ENCODE assay signal across 9 mouse cellular contexts in genomic region chr2:11601795-11602194, GRCm38 (mm10). TPM values are rescaled to one million over a fixed set of nuclear protein-coding genes. Genes with fewer than 3 reads are reported as not detected.
DNase-seq lines count a peak whose midpoint lies in the region; ATAC-seq and TF ChIP-seq lines count a peak whose summit lies in the region.
"Had no signal": no experiment of that assay in that cellular context is flagged by ENCODE, and none has a peak within 500 bp of the region (broad histone marks: within the 10 kb centered on the region; RNA-seq: fewer than 3 reads in every experiment).

No protein-coding gene starts in this region.

- peak overlapping the region; percentile 89 for H3K4me2 ChIP-seq in heart, embryonic 13.5 days
- peak overlapping the region; percentile 69 for H3K4me2 ChIP-seq in hindbrain, embryonic 11.5 days (replicated peaks; ENCODE audit: low read depth, low read length)

- peaks cover 14% of the 10 kb centered on the region for H3K4me1 ChIP-seq in heart, embryonic 13.5 days
- H3K4me1 ChIP-seq in G1E (ENCODE audit: insufficient read depth, low read depth, low read length): peaks cover 23% of the 10 kb centered on the region
- H3K4me1 ChIP-seq in hindbrain, embryonic 11.5 days (replicated peaks; ENCODE audit: control insufficient read depth, insufficient read depth, low read length): no peaks in the 10 kb centered on the region

- peaks cover 44% of the 10 kb centered on the region for H3K36me3 ChIP-seq in heart, embryonic 13.5 days
- H3K36me3 ChIP-seq in G1E (replicated peaks): peaks cover 45% of the 10 kb centered on the region
- peaks cover 6% of the 10 kb centered on the region; the same call in 1 of the 2 replicates for H3K36me3 ChIP-seq in hindbrain, embryonic 11.5 days (ENCODE audit: control insufficient read depth, insufficient read depth, low read length)
- H3K36me3 ChIP-seq in macrophage (ENCODE audit: inconsistent target): peaks cover 16% of the 10 kb centered on the region; the same call in 1 of the 2 replicates

- H3K27ac ChIP-seq in heart, embryonic 13.5 days (replicated peaks): no peak overlapping the region
- no peak overlapping the region for H3K27ac ChIP-seq in hindbrain, embryonic 11.5 days (ENCODE audit: low read depth, low read length)
- H3K27ac ChIP-seq in macrophage: peak overlapping the region; percentile 45; the same call in 1 of the 2 replicates

- H3K9me3 ChIP-seq in heart, embryonic 13.5 days: no peaks in the 10 kb centered on the region
- no peaks in the 10 kb centered on the region for H3K9me3 ChIP-seq in G1E (replicated peaks)
- no peaks in the 10 kb centered on the region for H3K9me3 ChIP-seq in hindbrain, embryonic 11.5 days (ENCODE audit: control insufficient read depth, low read length)

- 70% methylated on average over 6 of the region's 6 CpGs for WGBS in heart, embryonic 13.5 days
- WGBS in hindbrain, embryonic 11.5 days: 88% methylated on average over 6 of the region's 6 CpGs
- WGBS in macrophage (ENCODE audit: missing documents): 95% methylated on average over 6 of the region's 6 CpGs

- DNase-seq in heart, adult 11 months: no peak
- DNase-seq in G1E (ENCODE audit: low spot score): no peak
- DNase-seq in hindbrain, embryonic 11.5 days (ENCODE audit: low spot score): no peak
- no peak for DNase-seq in T-cell, adult 2 months (ENCODE audit: low spot score)
- no peak for DNase-seq in thymus, adult 18-20 months
- no peak for DNase-seq in cerebellum, adult 11-12 months
- DNase-seq: heart, adult 18-20 months had no signal

- peak overlapping the region; percentile 86 for H3K4me3 ChIP-seq in heart, embryonic 13.5 days
- H3K4me3 ChIP-seq in G1E (ENCODE audit: low read depth, low read length) (peak overlapping the region; percentile 96), macrophage (ENCODE audit: inconsistent target) (peak overlapping the region; percentile 91)
- H3K4me3 ChIP-seq in hindbrain, embryonic 11.5 days (ENCODE audit: low read depth, low read length): peak overlapping the region; percentile 92

- H3K79me2 ChIP-seq in macrophage (ENCODE audit: inconsistent target): peaks cover 59% of the 10 kb centered on the region

- no peak for TF ChIP-seq CTCF in G1E (IDR thresholded peaks at IDR 0.05; ENCODE audit: low read depth, low read length)

- ATAC-seq in heart, embryonic 13.5 days (ENCODE audit: extremely low read depth, insufficient number of reproducible peaks, low FRiP score, low TSS enrichment): no peak
- no peak for ATAC-seq in G1E (ENCODE audit: extremely low read depth, insufficient number of reproducible peaks, low FRiP score, poor library complexity, severe bottlenecking)
- no peak for ATAC-seq in hindbrain, embryonic 11.5 days (ENCODE audit: low FRiP score)

- H3K27me3 ChIP-seq in heart, embryonic 13.5 days (replicated peaks): no peaks in the 10 kb centered on the region
- peaks cover 5% of the 10 kb centered on the region for H3K27me3 ChIP-seq in G1E (ENCODE audit: insufficient read depth, low read length)
- H3K27me3 ChIP-seq in hindbrain, embryonic 11.5 days (ENCODE audit: control insufficient read depth, insufficient read depth, low read length): no peaks in the 10 kb centered on the region

- H3K9ac ChIP-seq in heart, embryonic 13.5 days: peak overlapping the region; percentile 94
- H3K9ac ChIP-seq in hindbrain, embryonic 11.5 days (ENCODE audit: low read depth, low read length): peak overlapping the region; percentile 97

RNA-seq across cellular contexts. Expression of gene Rbm17, which starts 2.2 kb away (rescaled TPM):
- 83.5 and 85.8 TPM in 2 replicates for polyA plus RNA-seq in heart, embryonic 13.5 days (2015; fragmentation: Nextera tagmentation; extraction: Ambion mirVana)
- 118 and 138 TPM in 2 replicates for total RNA-seq in G1E (2014; fragmentation: Nextera tagmentation)
- total RNA-seq in G1E (2017): 153 and 184 TPM in 2 replicates
- polyA plus RNA-seq in G1E (2012): 86.5 and 101 TPM in 2 replicates
- 178 and 191 TPM in 2 replicates for polyA plus RNA-seq in hindbrain, embryonic 11.5 days (2014; fragmentation: Nextera tagmentation; extraction: Ambion mirVana)
- 100 to 1,000 TPM in 18 of 26 experiments, 10 to 100 TPM in 8; 27.1 to 186 (median 125) TPM for total RNA-seq in macrophage (2018; cell fraction: chromatin; rRNA removed)
- 10 to 100 TPM; 59.7 to 86.9 (median 72.2) TPM for total RNA-seq in macrophage (2018; cell fraction: cytosol; rRNA removed)
- total RNA-seq in macrophage (2018; cell fraction: nucleus; rRNA removed): 100 to 1,000 TPM in 2 of 26 experiments, 10 to 100 TPM in 24; 32.3 to 112 (median 72.3) TPM
- polyA plus RNA-seq in macrophage (2018): 69.8 to 119 TPM (median 79.7 TPM) in 3 replicates

RNA-seq across cellular contexts. Expression of gene Gm17490, which starts 24.3 kb away (rescaled TPM):
- polyA plus RNA-seq in heart, embryonic 13.5 days (2015; fragmentation: Nextera tagmentation; extraction: Ambion mirVana): not detected in 2 replicates
- total RNA-seq in G1E (2014; fragmentation: Nextera tagmentation) (not detected in 2 replicates), G1E (2017) (not detected in 2 replicates)
- polyA plus RNA-seq in G1E (2012) (not detected in 2 replicates), macrophage (2018) (not detected in 3 replicates)
- polyA plus RNA-seq in hindbrain, embryonic 11.5 days (2014; fragmentation: Nextera tagmentation; extraction: Ambion mirVana): not detected in 2 replicates
- not detected for total RNA-seq in macrophage (2018; cell fraction: chromatin; rRNA removed)
- total RNA-seq in macrophage (2018; cell fraction: cytosol; rRNA removed): not detected
- total RNA-seq in macrophage (2018; cell fraction: nucleus; rRNA removed): not detected
- total RNA-seq: heart, adult 18-20 months had no signal

RNA-seq across cellular contexts. Expression of gene Il2ra, which starts 40.8 kb away (rescaled TPM):
- 0.29 TPM in 1 of 2 replicates, not detected in the other for polyA plus RNA-seq in heart, embryonic 13.5 days (2015; fragmentation: Nextera tagmentation; extraction: Ambion mirVana)
- total RNA-seq in G1E (2014; fragmentation: Nextera tagmentation): not detected in 2 replicates
- 0.44 and 1.0 TPM in 2 replicates for total RNA-seq in G1E (2017)
- polyA plus RNA-seq in G1E (2012): not detected in 2 replicates
- polyA plus RNA-seq in hindbrain, embryonic 11.5 days (2014; fragmentation: Nextera tagmentation; extraction: Ambion mirVana): not detected in 2 replicates
- 10 to 100 TPM in 1 of 26 experiments, 1 to 10 TPM in 6, under 1 TPM in 7, not detected in 12; 0.16 to 11.1 (median 1.2) TPM for total RNA-seq in macrophage (2018; cell fraction: chromatin; rRNA removed)
- total RNA-seq in macrophage (2018; cell fraction: cytosol; rRNA removed): 1 to 10 TPM in 2 of 26 experiments, under 1 TPM in 24; 0.06 to 3.3 (median 0.41) TPM
- total RNA-seq in macrophage (2018; cell fraction: nucleus; rRNA removed): 10 to 100 TPM in 2 of 26 experiments, 1 to 10 TPM in 13, under 1 TPM in 8, not detected in 3; 0.14 to 13.8 (median 1.5) TPM
- 0.05 to 0.33 TPM (median 0.06 TPM) in 3 replicates for polyA plus RNA-seq in macrophage (2018)

RNA-seq across cellular contexts. Expression of gene Pfkfb3, which starts 47.9 kb away (rescaled TPM):
- 12.8 and 14.8 TPM in 2 replicates for polyA plus RNA-seq in heart, embryonic 13.5 days (2015; fragmentation: Nextera tagmentation; extraction: Ambion mirVana)
- total RNA-seq in G1E (2014; fragmentation: Nextera tagmentation): not detected in 2 replicates
- 0.12 and 1.1 TPM in 2 replicates for total RNA-seq in G1E (2017)
- polyA plus RNA-seq in G1E (2012): not detected in 2 replicates
- 16.8 and 19.3 TPM in 2 replicates for polyA plus RNA-seq in hindbrain, embryonic 11.5 days (2014; fragmentation: Nextera tagmentation; extraction: Ambion mirVana)
- total RNA-seq in macrophage (2018; cell fraction: chromatin; rRNA removed): 1,000 to 10,000 TPM in 2 of 26 experiments, 100 to 1,000 TPM in 24; 111 to 1,491 (median 237) TPM
- total RNA-seq in macrophage (2018; cell fraction: cytosol; rRNA removed): 100 to 1,000 TPM in 2 of 26 experiments, 10 to 100 TPM in 24; 30.1 to 146 (median 53.5) TPM
- total RNA-seq in macrophage (2018; cell fraction: nucleus; rRNA removed): 100 to 1,000 TPM in 21 of 26 experiments, 10 to 100 TPM in 5; 72.7 to 734 (median 143) TPM
- 29.8 to 38.1 TPM (median 29.9 TPM) in 3 replicates for polyA plus RNA-seq in macrophage (2018)
